ENCODE assay signal across 18 mouse cellular contexts in genomic region chr7:82949372-82949771, GRCm38 (mm10).
"Had no signal": no experiment of that assay in that cellular context is flagged by ENCODE, and none has a peak within 500 bp of the region (broad histone marks: within the 10 kb centered on the region; RNA-seq: fewer than 3 reads in every experiment).

No protein-coding gene starts in this region.

- H3K27me3 ChIP-seq: heart, embryonic 12.5 days; hindbrain, embryonic 13.5 days; hindbrain, embryonic 15.5 days; intestine, embryonic 15.5 days; limb, embryonic 12.5 days had no signal

- H3K4me3 ChIP-seq: heart, embryonic 10.5 days; heart, embryonic 12.5 days; hindbrain, embryonic 10.5 days; hindbrain, embryonic 13.5 days; hindbrain, embryonic 15.5 days; intestine, embryonic 15.5 days; layer of hippocampus, adult 2 months; left cerebral cortex, adult 2 months; limb, embryonic 10.5 days; limb, embryonic 12.5 days had no signal

- ATAC-seq: inflammation-experienced regulatory T-cells, adult 6 months; intestine, embryonic 15.5 days; intestine, postnatal 0 days had no signal

- H3K27ac ChIP-seq: heart, embryonic 10.5 days; hindbrain, embryonic 10.5 days; hindbrain, embryonic 13.5 days; hindbrain, embryonic 15.5 days; intestine, embryonic 15.5 days; layer of hippocampus, adult 2 months; left cerebral cortex, adult 2 months; limb, embryonic 10.5 days; limb, embryonic 12.5 days had no signal

- H3K9me3 ChIP-seq: heart, embryonic 10.5 days; heart, embryonic 12.5 days; hindbrain, embryonic 10.5 days; hindbrain, embryonic 13.5 days; hindbrain, embryonic 15.5 days; intestine, embryonic 15.5 days; limb, embryonic 10.5 days; limb, embryonic 12.5 days had no signal

- H3K4me1 ChIP-seq: heart, embryonic 10.5 days; heart, embryonic 12.5 days; hindbrain, embryonic 10.5 days; hindbrain, embryonic 13.5 days; hindbrain, embryonic 15.5 days; intestine, embryonic 15.5 days; limb, embryonic 12.5 days had no signal

- H3K36me3 ChIP-seq: heart, embryonic 10.5 days; heart, embryonic 12.5 days; hindbrain, embryonic 10.5 days; hindbrain, embryonic 13.5 days; hindbrain, embryonic 15.5 days; intestine, embryonic 15.5 days; limb, embryonic 10.5 days; limb, embryonic 12.5 days had no signal

- DNase-seq: gastrocnemius, postnatal 14 days; heart, postnatal 4 days; kidney, adult 18-20 months; kidney, adult 8-10 months; liver had no signal

- H3K9ac ChIP-seq: heart, embryonic 12.5 days; hindbrain, embryonic 13.5 days; hindbrain, embryonic 15.5 days; intestine, embryonic 15.5 days; limb, embryonic 12.5 days had no signal

- H3K4me2 ChIP-seq: heart, embryonic 12.5 days; hindbrain, embryonic 13.5 days; hindbrain, embryonic 15.5 days; intestine, embryonic 15.5 days; limb, embryonic 12.5 days; liver, embryonic 11.5 days had no signal
